Mouse (Mus musculus): Measurements from ENCODE around the gene Ugt1a8. TPM values are rescaled to one million over a fixed set of nuclear protein-coding genes. Genes with fewer than 3 reads are reported as not detected.
"Not testable (repeated sequence)": the region's sequence is repeated elsewhere in the genome, so short reads cannot be mapped to it uniquely, and the experiment has no call there.

The Ugt1a8 gene
- total and polyA plus RNA-seq, 3 experiments, result not detected

DNA sequence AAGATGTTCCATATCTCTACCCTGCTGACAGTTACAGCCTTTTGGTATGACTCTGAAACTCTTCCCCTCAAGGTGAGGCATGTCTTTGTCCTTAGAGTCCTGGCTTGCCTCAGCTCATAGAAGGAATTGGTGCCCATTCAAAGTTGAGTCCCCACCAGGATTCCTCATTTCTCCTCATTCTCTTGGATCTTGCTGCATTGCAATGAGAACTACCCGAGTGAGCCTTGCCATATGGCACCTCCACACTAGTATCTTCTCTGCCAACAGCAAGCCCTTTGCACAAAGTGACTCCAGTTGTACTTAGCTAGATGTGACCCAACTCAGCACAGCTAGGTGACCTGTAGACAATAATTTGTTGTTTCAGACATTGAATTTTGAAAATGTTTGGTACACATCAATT, 136.0 kb downstream of the Ugt1a8 start:
- no peak overlapping the region for H3K27ac ChIP-seq (ENCODE audit: control insufficient read depth, low read depth, low read length)
- no peaks in the 10 kb centered on the region for H3K27me3 ChIP-seq (ENCODE audit: control insufficient read depth in 1 of 2, insufficient read depth in 2 of 2, low read length in 2 of 2)
- DNase-seq (ENCODE audit: low read depth, low spot score), result no peak
- no peak overlapping the region for H3K9ac ChIP-seq (ENCODE audit: control insufficient read depth, low read depth, low read length, poor library complexity, severe bottlenecking)
- no peak for TF ChIP-seq CHD1 (IDR thresholded peaks at IDR 0.05; ENCODE audit: low read depth, low read length)
- no peak for TF ChIP-seq SIN3A (IDR thresholded peaks at IDR 0.05; ENCODE audit: low read length)
- no peak for TF ChIP-seq MAX (IDR thresholded peaks at IDR 0.05; ENCODE audit: low read length)
- no peak for TF ChIP-seq MXI1 (IDR thresholded peaks at IDR 0.05; ENCODE audit: low read depth, low read length)
- no peak for TF ChIP-seq GATA1 (IDR thresholded peaks at IDR 0.05; ENCODE audit: low read depth, low read length)
- TF ChIP-seq POLR2AphosphoS2 (IDR thresholded peaks at IDR 0.05; ENCODE audit: low read length), result no peak
- TF ChIP-seq POLR2AphosphoS5 (IDR thresholded peaks at IDR 0.05; ENCODE audit: borderline replicate concordance, low read depth, low read length), result no peak
- no peak for TF ChIP-seq ZNF384 (IDR thresholded peaks at IDR 0.05; ENCODE audit: low read depth, low read length)
- no peak for TF ChIP-seq ZC3H11A (IDR thresholded peaks at IDR 0.05; ENCODE audit: low read depth, low read length)
- no peak for TF ChIP-seq EP300 (IDR thresholded peaks at IDR 0.05; ENCODE audit: low read depth in 1 of 2, low read length in 2 of 2)
- no peak for TF ChIP-seq TAL1 (IDR thresholded peaks at IDR 0.05; ENCODE audit: low read length)
- no peak for TF ChIP-seq MYC (IDR thresholded peaks at IDR 0.05; ENCODE audit: low read depth, low read length)
- no peak for TF ChIP-seq NRF1 (IDR thresholded peaks at IDR 0.05; ENCODE audit: insufficient read depth, low read depth, low read length, poor library complexity, severe bottlenecking)
- no peak for TF ChIP-seq UBTF (IDR thresholded peaks at IDR 0.05; ENCODE audit: borderline replicate concordance, insufficient read depth, low read depth, low read length)
- TF ChIP-seq MAZ (IDR thresholded peaks at IDR 0.05; ENCODE audit: low read depth, low read length), result no peak
- no peak for TF ChIP-seq TBP (IDR thresholded peaks at IDR 0.05; ENCODE audit: low read depth, low read length)
- no peak for TF ChIP-seq RCOR1 (IDR thresholded peaks at IDR 0.05; ENCODE audit: low read depth, low read length)
- no peak for TF ChIP-seq JUND (IDR thresholded peaks at IDR 0.05; ENCODE audit: low read depth, low read length)
- no peaks in the 10 kb centered on the region for H3K79me2 ChIP-seq (ENCODE audit: control insufficient read depth, insufficient read depth, low read length, poor library complexity)
- H3K4me1 ChIP-seq (ENCODE audit: control insufficient read depth in 1 of 2, insufficient read depth in 2 of 2, low read length in 2 of 2), result no peaks in the 10 kb centered on the region
- H3K36me3 ChIP-seq (ENCODE audit: control insufficient read depth in 1 of 2, insufficient read depth in 2 of 2, low read length in 2 of 2), result no peaks in the 10 kb centered on the region
- H3K9me3 ChIP-seq (replicated peaks; ENCODE audit: insufficient read depth, low read length), result no peaks in the 10 kb centered on the region
- H3K4me3 ChIP-seq (ENCODE audit: control insufficient read depth in 1 of 2, insufficient read depth in 1 of 2, low read depth in 2 of 2, low read length in 2 of 2), result no peak overlapping the region

DNA sequence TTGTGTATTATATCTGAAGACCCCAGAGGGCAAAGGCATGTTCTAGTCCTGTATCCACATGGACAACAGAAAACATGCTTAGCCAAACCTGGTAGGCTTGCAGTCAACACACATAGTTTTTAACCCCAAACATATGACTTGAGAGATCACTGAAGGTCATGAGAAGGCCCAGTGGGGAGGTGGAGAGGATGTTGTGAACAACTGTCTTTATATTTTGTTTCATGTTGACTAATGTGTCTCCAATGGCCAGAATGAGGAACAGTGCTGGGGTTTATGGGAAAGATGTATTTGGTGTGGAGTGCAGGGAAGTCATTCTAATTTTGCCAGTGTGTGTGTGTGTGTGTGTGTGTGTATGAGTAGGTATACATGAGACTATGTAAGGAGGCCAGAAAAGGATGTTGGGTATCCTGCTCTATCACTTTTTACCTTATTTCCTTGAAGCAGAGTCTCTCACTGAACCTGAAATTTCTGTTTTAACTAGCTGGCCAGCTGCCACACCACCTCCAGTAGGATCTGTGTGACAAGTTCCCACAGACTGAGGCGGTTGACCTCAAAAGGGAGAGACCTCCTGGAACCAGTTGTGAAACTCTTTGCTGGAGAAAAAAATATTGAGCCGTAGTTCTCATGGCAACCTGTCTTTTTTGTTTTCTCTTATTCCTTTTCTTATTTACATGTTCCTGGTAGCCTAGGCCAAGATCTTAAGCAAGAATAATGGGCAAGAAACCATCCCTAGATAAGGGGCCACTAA, 136.6 kb downstream of the Ugt1a8 start:
- TF ChIP-seq POLR2A (IDR thresholded peaks at IDR 0.05; ENCODE audit: control insufficient read depth in 1 of 2, insufficient read depth in 1 of 2, low read depth in 1 of 2, low read length in 2 of 2, poor library complexity in 1 of 2), result no peak
- TF ChIP-seq ZC3H11A (IDR thresholded peaks at IDR 0.05; ENCODE audit: low read depth, low read length), result no peak
- no peak for TF ChIP-seq UBTF (IDR thresholded peaks at IDR 0.05; ENCODE audit: borderline replicate concordance, insufficient read depth, low read depth, low read length)
- TF ChIP-seq TCF12 (IDR thresholded peaks at IDR 0.05; ENCODE audit: low read depth, low read length), result no peak
- no peak for TF ChIP-seq BHLHE40 (IDR thresholded peaks at IDR 0.05; ENCODE audit: borderline replicate concordance, low read depth, low read length)
- no peak for TF ChIP-seq POLR2AphosphoS2 (IDR thresholded peaks at IDR 0.05; ENCODE audit: low read length)
- no peak for TF ChIP-seq NELFE (IDR thresholded peaks at IDR 0.05; ENCODE audit: low read depth, low read length)
- TF ChIP-seq JUND (IDR thresholded peaks at IDR 0.05; ENCODE audit: low read depth, low read length), result no peak
- TF ChIP-seq NRF1 (IDR thresholded peaks at IDR 0.05; ENCODE audit: insufficient read depth, low read depth, low read length, poor library complexity, severe bottlenecking), result no peak
- TF ChIP-seq POLR2AphosphoS5 (IDR thresholded peaks at IDR 0.05; ENCODE audit: borderline replicate concordance, low read depth, low read length), result no peak

DNA sequence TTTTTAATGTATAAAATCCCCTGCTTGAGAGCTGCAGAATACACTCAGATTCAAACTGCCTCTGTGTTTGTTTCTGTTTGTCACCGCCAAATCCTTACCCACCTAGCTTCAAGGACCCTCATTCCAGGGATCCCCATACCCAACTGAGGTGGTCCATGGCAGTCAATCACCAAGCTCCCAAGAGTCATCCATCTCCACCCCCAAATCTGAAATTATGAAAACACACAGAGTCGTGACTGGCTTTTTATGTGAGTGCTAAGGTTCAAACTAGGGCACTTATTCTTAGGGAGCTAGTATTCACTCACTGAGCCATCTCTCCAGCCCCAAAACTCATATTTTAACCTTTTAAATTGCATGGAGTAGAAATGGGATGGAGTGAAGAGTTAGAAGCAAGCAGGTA, 137.7 kb downstream of the Ugt1a8 start:
- not testable (repeated sequence) for H3K27me3 ChIP-seq (ENCODE audit: control insufficient read depth in 1 of 2, insufficient read depth in 2 of 2, low read length in 2 of 2); DNase-seq (ENCODE audit: low read depth, low spot score); H3K79me2 ChIP-seq (ENCODE audit: control insufficient read depth, insufficient read depth, low read length, poor library complexity); H3K9me3 ChIP-seq (replicated peaks; ENCODE audit: insufficient read depth, low read length); H3K4me1 ChIP-seq (ENCODE audit: control insufficient read depth in 1 of 2, insufficient read depth in 2 of 2, low read length in 2 of 2); H3K9ac ChIP-seq (ENCODE audit: control insufficient read depth, low read depth, low read length, poor library complexity, severe bottlenecking); H3K27ac ChIP-seq (ENCODE audit: control insufficient read depth, low read depth, low read length); H3K4me3 ChIP-seq (ENCODE audit: control insufficient read depth in 1 of 2, insufficient read depth in 1 of 2, low read depth in 2 of 2, low read length in 2 of 2); H3K36me3 ChIP-seq (ENCODE audit: control insufficient read depth in 1 of 2, insufficient read depth in 2 of 2, low read length in 2 of 2)

More for the DNA sequence above, 136.6 kb downstream of the Ugt1a8 start:
- H3K36me3 ChIP-seq (ENCODE audit: control insufficient read depth in 1 of 2, insufficient read depth in 2 of 2, low read length in 2 of 2), result no peaks in the 10 kb centered on the region
- H3K79me2 ChIP-seq (ENCODE audit: control insufficient read depth, insufficient read depth, low read length, poor library complexity), result no peaks in the 10 kb centered on the region
- no peaks in the 10 kb centered on the region for H3K4me1 ChIP-seq (ENCODE audit: control insufficient read depth in 1 of 2, insufficient read depth in 2 of 2, low read length in 2 of 2)
- H3K9ac ChIP-seq (ENCODE audit: control insufficient read depth, low read depth, low read length, poor library complexity, severe bottlenecking), result no peak overlapping the region
- no peak overlapping the region for H3K4me3 ChIP-seq (ENCODE audit: control insufficient read depth in 1 of 2, insufficient read depth in 1 of 2, low read depth in 2 of 2, low read length in 2 of 2)
- DNase-seq (ENCODE audit: low read depth, low spot score), result no peak
- no peaks in the 10 kb centered on the region for H3K9me3 ChIP-seq (replicated peaks; ENCODE audit: insufficient read depth, low read length)
- no peaks in the 10 kb centered on the region for H3K27me3 ChIP-seq (ENCODE audit: control insufficient read depth in 1 of 2, insufficient read depth in 2 of 2, low read length in 2 of 2)
- H3K27ac ChIP-seq (ENCODE audit: control insufficient read depth, low read depth, low read length), result no peak overlapping the region

Measured in MEL (cell line).